Mouse (Mus musculus) heart, postnatal 0 days (tissue): Measurements from ENCODE around the gene Vasn. TPM values are rescaled to one million over a fixed set of nuclear protein-coding genes. Genes with fewer than 3 reads are reported as not detected.

Experiments used
- ATAC-seq: fragments of 200-750 bp; cut with Nextera tagmentation; 2 replicates; pipeline ENCODE4 v1.8.0; 2017; ENCODE audit warnings: low read depth, moderate number of reproducible peaks, moderate library complexity; ENCODE audit not compliant: insufficient read depth
- DNase-seq: peaks from one replicate; pipeline ENCODE4 v3.0.0-alpha.2; 2016; ENCODE audit warnings: low spot score
- H3K27ac ChIP-seq: fragments of 300-500 bp; sonication (generic); 2 replicates; pipeline ENCODE4 v1.5.1; 2014; ENCODE audit warnings: low read depth, mild to moderate bottlenecking
- H3K27me3 ChIP-seq: fragments of 300-500 bp; sonication (generic); 2 replicates; pipeline ENCODE4 v1.6.1; 2014; ENCODE audit warnings: low read length, mixed read lengths; ENCODE audit not compliant: control insufficient read depth, insufficient read depth
- H3K36me3 ChIP-seq: fragments of 300-500 bp; sonication (generic); replicated peaks from 2 replicates; pipeline ENCODE4 v1.6.1; 2014; ENCODE audit warnings: low read length, mixed read lengths; ENCODE audit not compliant: control insufficient read depth, insufficient read depth
- H3K4me1 ChIP-seq: fragments of 300-500 bp; sonication (generic); 2 replicates; pipeline ENCODE4 v1.6.1; 2014; ENCODE audit warnings: antibody characterized with exemption; ENCODE audit not compliant: control insufficient read depth, insufficient read depth
- H3K4me2 ChIP-seq: fragments of 300-500 bp; sonication (generic); 2 replicates; pipeline ENCODE4 v1.6.1; 2014; ENCODE audit warnings: low read depth, mild to moderate bottlenecking, low read length, moderate library complexity
- H3K4me3 ChIP-seq: fragments of 300-500 bp; sonication (generic); 2 replicates; pipeline ENCODE4 v1.5.1; 2014; ENCODE audit warnings: low read depth, low read length
- H3K9ac ChIP-seq: fragments of 300-500 bp; sonication (generic); replicated peaks from 2 replicates; pipeline ENCODE4 v1.6.1; 2014; ENCODE audit warnings: low read depth, low read length, mixed read lengths
- H3K9me3 ChIP-seq: fragments of 300-500 bp; sonication (generic); replicated peaks from 2 replicates; pipeline ENCODE4 v1.6.1; 2016; ENCODE audit warnings: low read length; ENCODE audit not compliant: control insufficient read depth
- CTCF ChIP-seq: IDR thresholded peaks from 2 replicates; pipeline ENCODE4 v1.5.1; 2016; ENCODE audit warnings: antibody characterized with exemption, control low read depth, low read depth
- EP300 ChIP-seq: IDR thresholded peaks from 2 replicates; pipeline ENCODE4 v1.6.1; 2016; ENCODE audit warnings: antibody characterized with exemption, low read depth
- WGBS: fragments of 180-500 bp; shearing (Covaris S2); extraction: QIAGEN DNeasy Blood & Tissue Kit; methylation state at CpG from one replicate; pipeline ENCODE4 v1.1.7; 2014; 5-methylcytosine and 5-hydroxymethylcytosine counted together
- polyA plus RNA-seq: library from polyadenylated mRNA; unstranded; fragments of >200 nt; fragmentation: Nextera tagmentation; extraction: Ambion mirVana; gene quantifications from 2 replicates; pipeline ENCODE4 v1.2.1, GENCODE M21; 2015
- total RNA-seq: library from RNA; depleted of rRNA; stranded (reverse); fragments of >200 nt; gene quantifications from 2 replicates; pipeline ENCODE4 v1.2.3, GENCODE M21; 2014; ENCODE audit warnings: low replicate concordance

Vasn gene
- total and polyA plus RNA-seq, 2 experiments from 2014 or later = 9.3 to 38.7 TPM

DNA sequence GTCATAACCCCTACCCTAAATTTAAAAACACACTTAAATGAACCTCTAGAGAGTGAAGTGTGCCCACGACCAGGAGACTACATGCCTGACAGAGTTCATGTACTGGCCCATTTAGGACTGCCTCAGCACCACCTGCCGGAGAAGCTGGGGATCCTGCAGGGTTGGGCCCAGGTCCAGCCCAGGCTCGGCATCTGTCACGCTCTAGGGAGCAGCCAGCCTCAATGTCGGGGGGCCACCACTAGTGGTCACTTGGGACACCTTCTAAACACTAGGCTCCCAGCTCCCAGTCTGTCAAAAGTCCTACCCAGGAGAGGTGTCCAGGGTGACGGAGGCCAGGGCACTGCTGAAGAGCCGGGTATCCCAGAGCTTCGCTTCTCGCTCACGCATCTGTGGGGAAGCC, 15.0 kb downstream of the Vasn start:
- Histone ChIP-seq H3K27me3 (no peaks in the 10 kb centered on the region), H3K36me3 (peaks cover 35% of the 10 kb centered on the region), H3K4me3 (no peak overlapping the region), H3K4me1 (peaks cover 43% of the 10 kb centered on the region), H3K4me2 (no peak overlapping the region), H3K27ac (peak overlapping the region; percentile 76), H3K9me3 (no peaks in the 10 kb centered on the region), H3K9ac (no peak overlapping the region)
- TF ChIP-seq EP300 = no peak
- peak; percentile 38 for TF ChIP-seq CTCF
- 64% methylated on average over 10 of the region's 10 CpGs for WGBS
- ATAC-seq = no peak
- DNase-seq = peak; percentile 11

DNA sequence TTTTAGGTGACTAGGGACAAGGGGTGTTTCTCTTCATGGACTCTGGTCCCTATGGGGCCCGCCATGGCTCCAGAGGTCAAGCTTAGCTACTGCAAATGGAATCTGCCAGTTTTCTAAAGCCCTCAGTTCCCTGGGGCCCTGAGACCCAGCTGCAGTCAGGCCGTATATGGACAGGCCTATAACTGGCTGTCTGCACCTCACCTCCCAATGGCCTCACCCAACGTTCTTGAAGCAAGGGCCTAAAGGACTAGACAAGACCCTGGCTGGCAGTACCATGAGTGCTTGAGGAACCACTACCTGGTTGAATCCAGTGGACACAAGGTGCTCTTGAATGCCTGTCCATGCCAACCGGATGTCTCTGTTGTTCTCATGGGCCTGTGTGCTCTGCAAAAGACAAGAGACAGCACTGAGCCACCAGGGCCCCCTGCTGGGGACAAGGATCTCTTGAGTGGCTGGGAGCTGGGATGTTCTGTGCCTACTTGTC, 15.6 kb downstream of the Vasn start:
- no peaks in the 10 kb centered on the region for H3K9me3 ChIP-seq
- peaks cover 43% of the 10 kb centered on the region for H3K4me1 ChIP-seq
- H3K27me3 ChIP-seq = no peaks in the 10 kb centered on the region
- no peak for TF ChIP-seq EP300
- TF ChIP-seq CTCF = peak; percentile 48
- ATAC-seq (0 out of 2 replicates have a peak, but pooled peaks have one; percentile 34), DNase-seq (peak; percentile 41)
- H3K36me3 ChIP-seq = peaks cover 29% of the 10 kb centered on the region
- no peak overlapping the region for H3K4me2 ChIP-seq
- no peak overlapping the region for H3K9ac ChIP-seq
- WGBS = 44% methylated on average over 4 of the region's 4 CpGs
- H3K4me3 ChIP-seq = no peak overlapping the region
- H3K27ac ChIP-seq = peak overlapping the region; percentile 76

DNA sequence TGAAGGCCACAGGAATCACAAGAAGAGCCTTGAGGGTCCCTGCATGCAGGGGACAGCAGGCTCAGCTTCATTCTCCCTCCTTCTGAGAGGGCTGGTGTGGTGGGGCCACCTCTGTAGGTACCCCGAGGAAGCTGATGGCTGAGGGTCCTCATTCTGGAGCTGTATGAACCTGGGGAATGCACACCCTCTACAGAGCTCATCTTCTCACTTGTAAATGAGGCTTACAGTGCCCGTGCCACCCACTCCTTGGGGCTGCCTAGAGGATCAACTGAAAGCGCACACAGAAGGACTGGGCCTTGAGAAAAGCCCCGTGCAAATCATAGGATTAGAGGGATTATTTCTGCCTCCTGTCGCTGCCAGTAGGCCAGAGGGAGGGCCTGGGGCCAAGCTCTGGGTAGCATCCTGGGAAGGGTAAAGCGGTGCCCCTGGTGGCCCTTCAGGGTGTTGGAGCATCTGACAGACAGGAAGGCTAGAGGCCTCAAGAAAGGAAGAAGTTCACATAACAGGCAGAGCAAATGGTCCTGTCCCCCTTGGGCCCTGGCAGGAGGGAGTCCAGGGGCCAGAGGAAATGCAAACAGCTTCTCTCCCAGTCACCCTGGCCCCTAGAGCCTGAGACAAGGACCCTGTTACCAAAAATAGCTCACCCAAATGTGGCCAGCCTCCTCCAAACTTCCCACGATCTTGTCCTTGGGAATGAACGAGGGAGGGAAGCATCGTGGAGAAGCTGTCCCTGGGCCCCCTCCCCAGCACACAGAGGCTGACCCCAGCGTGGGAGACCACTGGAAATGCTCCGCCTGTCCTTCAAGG, 16.2 kb downstream of the Vasn start:
- Histone ChIP-seq H3K9me3 (no peaks in the 10 kb centered on the region), H3K4me1 (peaks cover 43% of the 10 kb centered on the region), H3K27ac (peak overlapping the region; percentile 76), H3K36me3 (peaks cover 22% of the 10 kb centered on the region), H3K27me3 (no peaks in the 10 kb centered on the region), H3K4me3 (no peak overlapping the region), H3K9ac (peak overlapping the region; percentile 38; the same call in 1 of the 2 replicates), H3K4me2 (no peak overlapping the region)
- peak; percentile 33; the same call in 1 of the 2 replicates for TF ChIP-seq CTCF
- no peak; the same call in 1 of the 2 replicates for TF ChIP-seq EP300
- ATAC-seq (peak; percentile 22; the same call in 1 of the 2 replicates), DNase-seq (peak; percentile 52)
- 16% methylated on average over 11 of the region's 11 CpGs for WGBS

DNA sequence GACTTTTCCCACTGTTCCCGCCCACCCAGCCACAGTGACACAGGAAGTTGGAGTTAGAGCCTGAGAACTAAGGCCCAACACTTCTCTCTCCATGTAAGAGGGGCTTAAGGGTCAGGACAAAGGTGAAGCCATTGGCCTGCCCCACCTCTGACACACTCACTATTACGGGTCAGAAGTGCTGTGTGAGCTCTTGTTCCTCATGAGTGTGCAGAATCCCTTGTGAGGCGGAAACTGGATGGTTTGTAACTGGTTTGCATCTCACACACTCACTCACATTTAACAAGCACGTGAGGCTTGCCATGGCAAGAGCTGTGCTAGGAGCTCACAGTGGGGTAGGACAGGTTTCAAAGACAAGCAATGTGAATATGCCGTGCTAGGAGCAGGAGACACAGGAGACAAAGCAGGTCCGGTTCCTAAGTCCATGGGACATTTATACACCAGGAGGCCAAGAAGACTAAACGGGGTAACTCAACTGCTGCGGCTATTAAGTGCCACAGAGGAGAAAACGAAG, 16.9 kb downstream of the Vasn start:
- Histone ChIP-seq H3K4me3 (no peak overlapping the region), H3K36me3 (peaks cover 24% of the 10 kb centered on the region), H3K27me3 (no peaks in the 10 kb centered on the region), H3K4me2 (no peak overlapping the region), H3K9ac (peak overlapping the region; percentile 38; the same call in 1 of the 2 replicates), H3K9me3 (no peaks in the 10 kb centered on the region), H3K27ac (peak overlapping the region; percentile 76), H3K4me1 (peaks cover 40% of the 10 kb centered on the region)
- WGBS = 44% methylated on average over 9 of the region's 9 CpGs
- no peak for ATAC-seq
- TF ChIP-seq CTCF (no peak), EP300 (no peak)
- no peak for DNase-seq

DNA sequence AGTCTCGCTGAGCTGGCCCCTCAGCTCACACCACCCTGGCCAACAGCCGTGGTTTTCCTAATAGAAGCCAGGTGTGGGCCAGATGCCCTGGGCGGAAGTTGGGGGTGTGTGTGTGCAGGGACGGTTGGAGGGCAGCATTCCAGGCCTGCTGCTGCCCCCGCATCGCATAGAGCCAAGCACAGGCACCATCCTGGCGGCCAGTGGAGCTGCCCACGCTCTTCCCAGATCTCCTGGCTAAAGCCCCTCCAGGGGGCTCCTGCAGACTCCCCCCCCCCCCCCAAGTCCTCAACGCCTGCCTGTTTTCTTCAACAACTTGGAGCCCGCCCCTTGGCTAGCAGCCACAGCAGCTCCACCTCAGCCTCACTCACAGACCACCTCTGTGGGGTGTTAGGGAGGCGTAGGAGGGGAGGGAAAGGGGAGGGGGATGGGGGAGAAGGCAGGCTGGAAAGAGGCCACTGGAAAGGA, 19.1 kb downstream of the Vasn start:
- Histone ChIP-seq H3K4me3 (no peak overlapping the region), H3K36me3 (peaks cover 23% of the 10 kb centered on the region), H3K27ac (0 out of 2 replicates have a peak overlapping the region, but pooled peaks have one; percentile 36), H3K4me2 (no peak overlapping the region), H3K9me3 (no peaks in the 10 kb centered on the region), H3K9ac (peak overlapping the region; percentile 35; the same call in 1 of the 2 replicates), H3K4me1 (peaks cover 23% of the 10 kb centered on the region), H3K27me3 (no peaks in the 10 kb centered on the region)
- TF ChIP-seq CTCF = no peak
- TF ChIP-seq EP300 = no peak
- WGBS = 30% methylated on average over 11 of the region's 11 CpGs
- ATAC-seq (0 out of 2 replicates have a peak, but pooled peaks have one; percentile 5), DNase-seq (no peak)
